Mouse (Mus musculus) kidney, postnatal 14 days (tissue): ENCODE results near the gene Olfr901.
"Not testable (repeated sequence)": the region's sequence is repeated elsewhere in the genome, so short reads cannot be mapped to it uniquely, and the experiment has no call there.

Experiments
- DNase-seq: peaks from one replicate; pipeline ENCODE4 v3.0.0; 2022; ENCODE audit warnings: mixed read lengths

The Olfr901 gene

GRCm38 (mm10) chr9:38429155-38429554, at the start of gene Olfr901:
TSS of gene Olfr901 (plus strand) at chr9:38429455.
- no peak for DNase-seq

DNA sequence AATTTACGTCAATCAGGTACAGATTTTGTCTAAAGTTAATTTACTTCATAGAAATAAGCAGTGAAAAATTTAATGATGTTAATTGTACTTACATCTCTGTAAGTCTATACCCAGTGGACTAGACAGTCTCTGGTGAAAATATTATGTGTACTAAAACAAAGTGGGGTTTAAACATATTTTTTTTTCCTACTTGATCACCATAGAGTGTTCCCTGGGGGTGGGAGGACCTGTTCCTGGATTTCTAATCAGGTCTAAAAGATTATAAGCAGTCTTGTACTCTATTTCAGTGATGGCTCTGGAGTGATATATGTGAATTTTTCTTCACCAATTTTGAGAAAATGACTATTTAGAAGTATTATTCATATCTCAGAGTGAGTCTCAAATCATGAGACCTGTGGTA, 27.9 kb upstream of the Olfr901 start, which contains the start of gene Olfr147:
Olfr147 (plus strand) TSS at position 301 of the 400 bp plus-strand sequence.
- DNase-seq, result no peak

DNA sequence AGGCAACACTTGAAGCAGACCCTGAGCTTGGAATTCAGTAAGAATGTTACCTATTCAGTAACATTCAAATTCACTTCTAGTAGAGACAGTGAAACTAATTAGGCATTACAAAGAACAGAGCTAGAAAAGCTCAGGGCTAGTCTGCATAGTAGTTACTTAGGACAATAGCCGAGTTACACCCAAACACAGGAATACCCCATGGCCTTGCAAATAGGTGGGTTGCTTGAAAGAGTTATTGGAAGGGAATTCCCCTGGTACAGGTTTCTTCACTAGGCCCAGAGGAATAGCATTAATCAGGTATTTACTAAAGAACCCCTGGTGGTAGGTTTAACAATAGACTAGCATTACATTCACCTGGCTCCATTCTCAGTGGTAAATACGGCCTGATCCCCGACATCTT, 21.8 kb upstream of the Olfr901 start:
- DNase-seq, result not testable (repeated sequence)

DNA sequence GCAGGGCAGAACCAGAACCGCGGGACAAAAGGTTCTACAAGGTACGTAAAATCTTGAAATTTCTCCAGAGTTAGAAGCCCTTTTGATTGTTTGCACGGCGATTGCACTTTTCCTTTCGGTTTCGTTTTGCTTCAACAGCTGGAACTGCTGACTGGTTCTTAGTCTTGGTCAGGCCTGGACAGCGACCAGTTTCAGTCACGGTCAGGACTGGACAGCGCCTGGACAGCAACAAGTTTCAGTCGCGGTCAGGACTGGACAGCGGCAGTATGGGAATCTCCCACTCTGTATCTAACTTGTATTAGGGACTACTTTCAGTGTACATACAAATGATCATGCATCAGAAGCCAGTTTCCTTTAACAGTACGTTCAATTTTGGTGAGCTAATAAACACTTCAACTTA, 15.8 kb upstream of the Olfr901 start:
- peak; percentile 2 for DNase-seq

DNA sequence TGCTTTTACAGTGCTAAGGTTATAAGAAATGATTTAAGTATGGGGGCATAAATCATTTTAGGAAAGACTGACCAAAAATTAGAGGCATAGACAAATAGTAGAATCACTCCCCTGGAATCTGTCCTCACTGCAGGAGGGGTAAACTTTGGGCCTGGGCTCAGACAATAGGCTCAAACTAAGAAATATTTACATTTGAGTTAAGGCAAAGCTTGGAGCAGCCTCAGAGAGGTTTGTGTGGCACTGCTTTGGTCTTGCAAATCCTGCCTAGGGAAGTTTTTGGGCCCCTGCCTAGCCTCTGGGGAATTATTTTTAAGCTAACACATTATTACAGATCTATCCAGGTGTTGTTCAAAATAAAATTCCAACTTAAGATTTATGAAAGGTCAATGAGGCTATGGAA, 5.5 kb upstream of the Olfr901 start:
- no peak for DNase-seq

DNA sequence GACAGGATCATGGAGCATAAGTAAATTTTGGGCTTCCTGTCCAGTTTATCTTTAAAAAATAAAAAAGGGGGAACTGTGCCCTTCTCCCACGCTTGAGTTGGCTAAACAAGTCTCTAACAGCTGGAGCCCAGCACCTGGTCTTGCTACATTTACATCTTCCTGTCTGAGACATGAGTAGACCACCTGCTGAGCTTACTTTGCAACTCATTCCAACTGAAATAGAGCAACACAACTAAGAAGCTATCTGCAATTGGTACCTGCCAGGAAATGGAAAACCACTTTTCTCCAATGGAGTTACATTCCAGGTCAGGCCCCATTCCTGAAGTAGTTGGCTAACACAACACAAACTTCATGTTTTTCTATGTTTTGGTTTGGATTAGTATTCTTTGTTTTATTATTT, 2.2 kb upstream of the Olfr901 start:
- no peak for DNase-seq

- DNase-seq, result no peak
Measured at GRCm38 (mm10) chr9:38447352-38447751, 18.1 kb downstream of the Olfr901 start, which contains the start of gene Olfr902. TSS of gene Olfr902 (plus strand) at chr9:38447652.

DNA sequence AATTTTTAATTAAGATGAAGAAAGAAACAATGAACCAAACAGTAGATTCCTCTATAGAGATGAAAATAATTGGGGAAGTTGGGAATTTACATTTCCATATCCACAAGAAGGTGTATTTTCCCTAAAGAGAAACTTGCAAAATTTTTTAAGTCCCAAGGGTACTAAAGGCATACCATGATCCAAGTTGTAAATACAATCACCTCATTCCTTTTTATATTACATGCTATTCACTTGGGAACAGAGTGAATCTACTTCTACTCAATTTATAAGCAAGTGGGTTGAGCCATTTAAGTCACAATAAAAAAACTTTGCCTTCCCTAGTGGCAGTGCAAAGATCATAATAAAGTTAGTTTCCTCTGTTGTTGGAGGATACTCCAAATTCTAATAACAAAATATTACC, 33.6 kb downstream of the Olfr901 start, which contains the start of gene Olfr904:
Olfr904 (plus strand) TSS at position 301 of the 400 bp plus-strand sequence.
- no peak for DNase-seq

DNA sequence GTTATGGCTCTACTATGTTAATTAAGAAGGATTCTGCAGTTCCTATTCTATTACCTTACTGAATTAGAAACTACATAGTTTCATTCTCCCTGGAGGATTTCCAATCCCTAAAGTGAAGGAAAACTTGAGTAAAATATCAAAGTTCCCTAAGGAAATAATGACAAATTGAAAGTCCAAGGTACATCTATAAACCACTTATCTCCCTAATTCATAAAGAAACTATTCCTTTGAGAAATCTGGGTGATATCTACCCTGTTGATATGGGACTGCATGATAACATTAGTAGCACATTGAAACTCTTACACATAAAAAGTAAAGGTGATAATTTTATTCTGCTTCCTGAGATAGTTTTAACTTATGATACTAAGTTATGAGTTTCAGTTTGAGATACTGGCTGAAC, 41.6 kb downstream of the Olfr901 start, which contains the start of gene Olfr905:
Olfr905 (plus strand) TSS at position 301 of the 400 bp plus-strand sequence.
- no peak for DNase-seq
